Mouse (Mus musculus) small intestine, adult 2 months (tissue): ENCODE measurements at regions not wholly inside any gene's neighbourhood (a gene's known extent, or its start where the extent isn't known, plus 50 kb on each side); places are given as distances from the start of the nearest gene placed in this dataset.

ENCODE experiments used
- CTCF ChIP-seq: fragments of 200-500 bp; IDR thresholded peaks from 2 replicates; pipeline ENCODE4 v1.5.1; 2012; ENCODE audit warnings: low read depth, mild to moderate bottlenecking, control low read depth, inconsistent platforms, low read length, moderate library complexity, mixed read lengths; ENCODE audit not compliant: insufficient replicate concordance, insufficient read length; ENCODE audit errors: extremely low read depth
- POLR2A ChIP-seq: fragments of 200-500 bp; IDR thresholded peaks from 2 replicates; pipeline ENCODE4 v1.6.1; 2012; ENCODE audit warnings: low read depth, mild to moderate bottlenecking, control low read depth, inconsistent platforms, low read length, moderate library complexity

GRCm38 (mm10) chr13:39183715-39184179 is 223.1 kb upstream of the Slc35b3 start:
- no peak for TF ChIP-seq POLR2A
- no peak for TF ChIP-seq CTCF
